ENCODE assay signal across 16 mouse cellular contexts in genomic region chr8:83579676-83580075, GRCm38 (mm10). TPM values are rescaled to one million over a fixed set of nuclear protein-coding genes. Genes with fewer than 3 reads are reported as not detected.
DNase-seq lines count a peak whose midpoint lies in the region; ATAC-seq lines count a peak whose summit lies in the region.
"Had no signal": no experiment of that assay in that cellular context is flagged by ENCODE, and none has a peak within 500 bp of the region (broad histone marks: within the 10 kb centered on the region; RNA-seq: fewer than 3 reads in every experiment).

No protein-coding gene starts in this region.

- H3K36me3 ChIP-seq in heart, embryonic 14.5 days (ENCODE audit: control insufficient read depth, insufficient read depth, low read length) = peaks cover 19% of the 10 kb centered on the region
- H3K36me3 ChIP-seq: lung, embryonic 15.5 days had no signal

- peak; percentile 4 for DNase-seq in cerebellum, adult 9-10 months
- no peak for DNase-seq in cerebellum, adult 18-20 months
- DNase-seq in heart, postnatal 14 days = no peak
- DNase-seq in kidney, postnatal 10 days = peak; percentile 2
- DNase-seq in kidney, postnatal 36 days = no peak
- DNase-seq in cerebellum, postnatal 10 days = peak; percentile 3 to 5
- DNase-seq in embryo, embryonic 10.5 days (ENCODE audit: low spot score) = no peak
- DNase-seq: adrenal gland, postnatal 36 days; B cell, adult 2 months; right cerebral cortex, postnatal 25 days had no signal

- H3K9me3 ChIP-seq in heart, embryonic 14.5 days (ENCODE audit: control insufficient read depth, low read length) = no peaks in the 10 kb centered on the region
- H3K9me3 ChIP-seq: lung, embryonic 15.5 days had no signal

- H3K27ac ChIP-seq in heart, embryonic 14.5 days (replicated peaks in 1 of 2; ENCODE audit: control insufficient read depth in 1 of 2, insufficient read depth in 1 of 2, low read depth in 2 of 2, low read length in 2 of 2) = peak overlapping the region; percentile 98

- H3K9ac ChIP-seq in heart, embryonic 14.5 days (ENCODE audit: low read length) = peak overlapping the region; percentile 68; the same call in 1 of the 2 replicates
- H3K9ac ChIP-seq: lung, embryonic 15.5 days had no signal

- WGBS in heart, embryonic 14.5 days = 89% methylated on average over 8 of the region's 8 CpGs

- H3K27me3 ChIP-seq in heart, embryonic 14.5 days (ENCODE audit: control insufficient read depth, insufficient read depth, low read length) = no peaks in the 10 kb centered on the region
- H3K27me3 ChIP-seq: lung, embryonic 15.5 days had no signal

- H3K4me2 ChIP-seq in heart, embryonic 14.5 days (ENCODE audit: low read length) = no peak overlapping the region
- H3K4me2 ChIP-seq: lung, embryonic 15.5 days had no signal

- H3K4me3 ChIP-seq in heart, embryonic 14.5 days (ENCODE audit: control insufficient read depth in 1 of 2, insufficient read depth in 1 of 2, low read depth in 1 of 2, low read length in 2 of 2) = no peak overlapping the region
- H3K4me3 ChIP-seq: heart, adult 2 months; lung, embryonic 15.5 days had no signal

- no peak for ATAC-seq in heart, embryonic 14.5 days (ENCODE audit: insufficient number of reproducible peaks, insufficient read depth, low FRiP score, low read depth)

- intact Hi-C loops in heart, postnatal 14 days (cut with DNase I) = no loop called here

- H3K4me1 ChIP-seq in heart, embryonic 14.5 days (ENCODE audit: control insufficient read depth in 2 of 2, insufficient read depth in 2 of 2, low read length in 2 of 2) = peaks cover 50 to 64% of the 10 kb centered on the region in 2 experiments

RNA-seq across cellular contexts. Expression of gene Ndufb7, which starts 13.2 kb away (rescaled TPM):
- polyA plus RNA-seq in heart, embryonic 14.5 days (2014; fragmentation: Nextera tagmentation; extraction: Ambion mirVana) = 717 and 718 TPM in 2 replicates
- 100 to 1,000 TPM; 675 to 683 TPM for total RNA-seq in heart, postnatal 14 days (2021)

RNA-seq across cellular contexts. Expression of gene Tecr, which starts 28.1 kb away (rescaled TPM):
- polyA plus RNA-seq in heart, embryonic 14.5 days (2014; fragmentation: Nextera tagmentation; extraction: Ambion mirVana) = 461 and 507 TPM in 2 replicates
- 100 to 1,000 TPM; 184 to 210 TPM for total RNA-seq in heart, postnatal 14 days (2021)

RNA-seq across cellular contexts. Expression of gene Dnajb1, which starts 28.3 kb away (rescaled TPM):
- 37.0 and 38.2 TPM in 2 replicates for polyA plus RNA-seq in heart, embryonic 14.5 days (2014; fragmentation: Nextera tagmentation; extraction: Ambion mirVana)
- 10 to 100 TPM; 13.9 to 18.2 TPM for total RNA-seq in heart, postnatal 14 days (2021)

RNA-seq across cellular contexts. Expression of gene Olfr370, which starts 44.1 kb away (rescaled TPM):
- polyA plus RNA-seq in heart, embryonic 14.5 days (2014; fragmentation: Nextera tagmentation; extraction: Ambion mirVana) = not detected in 2 replicates
- total RNA-seq in heart, postnatal 14 days (2021) = not detected
- total RNA-seq: adrenal gland, postnatal 36 days; ES-E14; heart, adult 2 months; megakaryocyte, adult 5-6 weeks had no signal
- polyA plus RNA-seq: heart, adult 2 months; limb, embryonic 14.5 days; lung, embryonic 15.5 days had no signal

Comparison
In these comparisons a context has a peak if more than half of its experiments do, and no peak if none do; other contexts are left out.
1. DNase-seq: peak in cerebellum, adult 9-10 months (single experiment), kidney, postnatal 10 days (single experiment) and cerebellum, postnatal 10 days (2 of 2); none in cerebellum, adult 18-20 months (0 of 2), heart, postnatal 14 days (0 of 2), kidney, postnatal 36 days (0 of 2) and embryo, embryonic 10.5 days (single experiment).